Mouse (Mus musculus) kidney, postnatal 36 days (tissue): ENCODE data around the gene Cbr3.

ENCODE experiments used
- DNase-seq, 2 experiments: peaks; one replicate each; pipeline ENCODE4 v3.0.0; 2021 to 2022; ENCODE audit warnings: mixed read lengths in 2 of 2

Gene Cbr3

GRCm38 (mm10) chr16:93712189-93712885, 29.3 kb downstream of the Cbr3 start:
- DNase-seq = peak in 1 of 2 experiments; percentile 14

- DNase-seq = no peak
These were observed 30.0 kb downstream of the Cbr3 start for GRCm38 (mm10) chr16:93712966-93713365.

- DNase-seq = no peak
These were observed 31.4 kb downstream of the Cbr3 start for GRCm38 (mm10) chr16:93714426-93714825.

DNA sequence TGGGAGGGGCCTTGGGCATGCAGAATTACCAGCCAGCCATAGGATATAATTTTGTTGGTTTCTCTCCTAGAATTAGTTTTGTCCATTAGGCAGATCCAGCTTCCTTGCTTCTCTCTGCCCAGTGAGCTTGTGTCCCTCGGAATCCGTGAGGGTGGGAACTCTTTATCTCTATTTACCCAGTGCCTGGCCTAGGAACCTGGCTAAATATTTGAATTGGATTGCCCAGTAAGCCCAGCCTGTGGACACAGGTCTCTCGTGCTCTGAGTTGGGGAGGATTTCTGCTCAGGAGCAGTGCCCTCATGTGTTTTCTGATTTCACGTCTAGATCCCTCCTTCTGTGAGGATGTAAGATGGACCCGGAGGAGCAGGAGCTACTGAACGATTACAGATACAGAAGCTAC, 32.8 kb downstream of the Cbr3 start:
- DNase-seq = no peak

DNA sequence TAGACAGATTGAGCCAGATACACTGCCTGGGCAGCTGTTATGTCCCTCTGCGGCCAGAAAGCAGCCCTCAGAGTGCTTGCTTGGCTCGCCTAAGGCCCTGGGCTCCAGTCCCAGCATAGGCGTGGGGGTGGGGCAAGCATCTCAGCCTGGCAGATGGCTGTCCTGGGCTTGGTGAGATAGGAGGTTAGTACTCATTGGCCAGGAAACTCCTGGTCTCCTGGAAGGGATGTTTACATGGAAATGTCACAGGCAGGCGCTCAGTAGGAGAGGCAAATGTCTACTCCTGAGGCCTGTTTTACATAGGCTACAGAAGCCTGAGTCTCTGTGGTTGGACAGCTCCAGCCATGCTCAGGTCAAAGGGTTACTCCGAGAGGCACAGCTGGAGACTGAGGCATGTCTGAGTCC, 34.3 kb downstream of the Cbr3 start:
- peak in 1 of 2 experiments; percentile 42 for DNase-seq

DNA sequence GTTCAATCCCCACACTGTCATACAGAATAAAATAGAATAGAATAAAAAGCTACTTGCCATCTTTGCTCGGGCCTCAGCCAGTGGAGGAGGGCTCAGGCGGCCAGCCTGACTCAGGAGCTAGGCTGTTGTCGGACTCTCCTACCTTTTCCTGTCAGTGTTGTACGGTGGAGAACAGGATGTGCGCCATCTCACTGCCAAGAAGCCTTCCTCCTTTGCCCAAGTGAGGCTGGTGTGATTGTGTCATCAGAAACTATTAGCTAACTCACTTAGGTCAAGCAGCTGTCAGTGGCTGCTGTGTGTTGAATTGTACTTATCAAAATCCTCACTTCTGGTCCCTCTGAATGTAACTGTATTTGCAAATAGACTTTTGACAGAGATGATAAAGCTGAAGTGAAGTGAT, 38.8 kb downstream of the Cbr3 start:
- DNase-seq = peak; percentile 3 to 12

- DNase-seq = no peak
These were observed 39.5 kb downstream of the Cbr3 start for GRCm38 (mm10) chr16:93722476-93722875.

GRCm38 (mm10) chr16:93725417-93726144, 42.6 kb downstream of the Cbr3 start:
- no peak for DNase-seq

GRCm38 (mm10) chr16:93726186-93726585, 43.2 kb downstream of the Cbr3 start:
- no peak for DNase-seq

DNA sequence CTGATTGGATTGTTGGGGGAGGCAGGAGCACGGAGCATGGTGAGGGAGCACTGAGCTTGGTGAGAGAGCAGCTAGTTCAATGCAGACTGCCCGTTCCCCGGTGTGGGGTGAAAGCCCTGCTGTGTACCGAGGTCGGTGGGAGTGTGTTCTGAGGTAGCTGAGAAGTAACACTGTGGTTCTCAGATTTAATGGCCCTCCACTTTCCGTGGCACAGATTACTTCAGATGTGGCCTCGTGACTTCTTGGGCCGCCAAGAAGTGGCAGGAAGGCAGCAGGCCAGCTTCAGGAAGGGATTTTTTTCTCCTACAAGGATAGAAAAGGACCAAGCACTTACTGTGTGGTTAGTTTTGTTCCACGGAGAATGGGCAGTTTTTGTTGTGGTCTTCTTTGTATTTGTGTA, 45.7 kb downstream of the Cbr3 start:
- DNase-seq = no peak

- peak in 1 of 2 experiments; percentile 30 for DNase-seq
These were observed 47.0 kb downstream of the Cbr3 start for GRCm38 (mm10) chr16:93729801-93730721.

GRCm38 (mm10) chr16:93731310-93731709, 48.3 kb downstream of the Cbr3 start:
- DNase-seq = no peak

GRCm38 (mm10) chr16:93732875-93733569, 50.0 kb downstream of the Cbr3 start:
- no peak for DNase-seq

DNA sequence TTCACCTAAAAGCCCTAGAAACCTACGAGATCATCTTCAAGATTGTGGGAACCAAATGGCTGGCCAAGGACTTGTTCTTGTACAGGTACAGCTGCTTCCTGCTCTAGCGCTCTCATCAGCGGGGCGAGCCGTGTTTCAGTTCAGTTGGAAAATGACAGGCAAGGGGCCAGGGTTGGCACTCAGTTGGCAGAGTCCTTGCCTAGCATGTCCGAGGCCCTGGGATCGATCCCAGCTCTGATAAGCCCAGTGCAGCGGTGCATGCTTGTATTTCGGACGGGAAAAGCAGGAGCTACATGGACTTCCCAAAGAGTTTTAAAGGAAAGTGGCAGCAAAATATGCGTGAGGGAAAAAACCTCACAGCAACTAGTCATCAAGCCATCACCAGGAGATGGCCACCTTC, 56.2 kb downstream of the Cbr3 start:
- DNase-seq = no peak
